Mouse (Mus musculus) liver, embryonic 13.5 days (tissue): Measurements from ENCODE around the gene Cdh23. TPM values are rescaled to one million over a fixed set of nuclear protein-coding genes. Genes with fewer than 3 reads are reported as not detected.

Experiments
- ATAC-seq: fragments of 200-750 bp; cut with Nextera tagmentation; 2 replicates; pipeline ENCODE4 v1.8.0; 2017; ENCODE audit warnings: low read depth, mild to moderate bottlenecking, moderate number of reproducible peaks, moderate library complexity
- DNase-seq: peaks from one replicate; pipeline ENCODE4 v3.0.0; 2022
- H3K27ac ChIP-seq: fragments of 300-500 bp; sonication (generic); 2 replicates; pipeline ENCODE4 v1.5.1; 2015; ENCODE audit warnings: moderate library complexity, mild to moderate bottlenecking, inconsistent platforms
- H3K27me3 ChIP-seq: fragments of 300-500 bp; sonication (generic); 2 replicates; pipeline ENCODE4 v1.6.1; 2015; ENCODE audit warnings: mild to moderate bottlenecking, inconsistent platforms
- H3K36me3 ChIP-seq: fragments of 300-500 bp; sonication (generic); 2 replicates; pipeline ENCODE4 v1.6.1; 2015; ENCODE audit warnings: mild to moderate bottlenecking, inconsistent platforms
- H3K4me1 ChIP-seq: fragments of 300-500 bp; sonication (generic); replicated peaks from 2 replicates; pipeline ENCODE4 v1.6.1; 2015; ENCODE audit warnings: inconsistent platforms
- H3K4me2 ChIP-seq: fragments of 300-500 bp; sonication (generic); 2 replicates; pipeline ENCODE4 v1.6.1; 2015; ENCODE audit warnings: inconsistent platforms, mild to moderate bottlenecking, moderate library complexity
- H3K4me3 ChIP-seq: fragments of 300-500 bp; sonication (generic); replicated peaks from 2 replicates; pipeline ENCODE4 v1.5.1; 2015; ENCODE audit warnings: mild to moderate bottlenecking, inconsistent platforms
- H3K9ac ChIP-seq: fragments of 300-500 bp; sonication (generic); 2 replicates; pipeline ENCODE4 v1.6.1; 2015; ENCODE audit warnings: mild to moderate bottlenecking, inconsistent platforms
- H3K9me3 ChIP-seq: fragments of 300-500 bp; sonication (generic); replicated peaks from 2 replicates; pipeline ENCODE4 v1.6.1; 2016; ENCODE audit warnings: inconsistent platforms
- WGBS: fragments of 180-500 bp; shearing (Covaris S2); methylation state at CpG from one replicate; pipeline ENCODE4 v1.1.7; 2015; ENCODE audit not compliant: insufficient replicate concordance; 5-methylcytosine and 5-hydroxymethylcytosine counted together
- polyA plus RNA-seq: library from polyadenylated mRNA; unstranded; fragments of >200 nt; fragmentation: Nextera tagmentation; extraction: Ambion mirVana; gene quantifications from 2 replicates; pipeline ENCODE4 v1.2.1, GENCODE M21; 2015

Gene Cdh23
- polyA plus RNA-seq, 1 experiment from 2014 or later, result 0.16 TPM

GRCm38 (mm10) chr10:60285676-60286372 lies 410.5 kb downstream of the Cdh23 start:
- H3K4me2 ChIP-seq, result 0 out of 2 replicates have a peak overlapping the region, but pooled peaks have one; percentile 5
- peaks cover 91% of the 10 kb centered on the region for H3K4me1 ChIP-seq
- H3K36me3 ChIP-seq, result peaks cover 5% of the 10 kb centered on the region; the same call in 1 of the 2 replicates
- no peak overlapping the region for H3K9ac ChIP-seq
- no peak for DNase-seq
- H3K4me3 ChIP-seq, result no peak overlapping the region
- 0 out of 2 replicates have a peak overlapping the region, but pooled peaks have one; percentile 15 for H3K27ac ChIP-seq
- no peaks in the 10 kb centered on the region for H3K9me3 ChIP-seq
- no peak for ATAC-seq
- 78% methylated on average over 14 of the region's 14 CpGs for WGBS
- no peaks in the 10 kb centered on the region for H3K27me3 ChIP-seq

GRCm38 (mm10) chr10:60285183-60285582 lies 411.1 kb downstream of the Cdh23 start:
- H3K4me3 ChIP-seq, result no peak overlapping the region
- H3K9ac ChIP-seq, result no peak overlapping the region
- peaks cover 5% of the 10 kb centered on the region; the same call in 1 of the 2 replicates for H3K36me3 ChIP-seq
- no peaks in the 10 kb centered on the region for H3K9me3 ChIP-seq
- no peaks in the 10 kb centered on the region for H3K27me3 ChIP-seq
- 0 out of 2 replicates have a peak overlapping the region, but pooled peaks have one; percentile 15 for H3K27ac ChIP-seq
- peaks cover 91% of the 10 kb centered on the region for H3K4me1 ChIP-seq
- ATAC-seq (no peak), DNase-seq (no peak)
- WGBS, result 80% methylated on average over 8 of the region's 8 CpGs
- H3K4me2 ChIP-seq, result 0 out of 2 replicates have a peak overlapping the region, but pooled peaks have one; percentile 5

GRCm38 (mm10) chr10:60284676-60285111 lies 411.6 kb downstream of the Cdh23 start:
- 49% methylated on average over 8 of the region's 8 CpGs for WGBS
- no peak overlapping the region for H3K9ac ChIP-seq
- peaks cover 8% of the 10 kb centered on the region; the same call in 1 of the 2 replicates for H3K36me3 ChIP-seq

GRCm38 (mm10) chr10:60284248-60284647 lies 412.0 kb downstream of the Cdh23 start:
- H3K9ac ChIP-seq, result no peak overlapping the region
- 47% methylated on average over 6 of the region's 6 CpGs for WGBS
- peaks cover 90% of the 10 kb centered on the region for H3K4me1 ChIP-seq
- DNase-seq, result no peak
- H3K27me3 ChIP-seq, result no peaks in the 10 kb centered on the region
- no peaks in the 10 kb centered on the region for H3K9me3 ChIP-seq
- no peak overlapping the region for H3K4me2 ChIP-seq
- peaks cover 10% of the 10 kb centered on the region; the same call in 1 of the 2 replicates for H3K36me3 ChIP-seq
- ATAC-seq, result no peak
- no peak overlapping the region for H3K4me3 ChIP-seq
- peak overlapping the region; percentile 40 for H3K27ac ChIP-seq

More at GRCm38 (mm10) chr10:60284676-60285111, 411.6 kb downstream of the Cdh23 start:
- Histone ChIP-seq H3K27ac (peak overlapping the region; percentile 40), H3K4me2 (no peak overlapping the region), H3K4me3 (no peak overlapping the region), H3K27me3 (no peaks in the 10 kb centered on the region), H3K4me1 (peaks cover 91% of the 10 kb centered on the region), H3K9me3 (no peaks in the 10 kb centered on the region)
- ATAC-seq (no peak), DNase-seq (no peak)

DNA sequence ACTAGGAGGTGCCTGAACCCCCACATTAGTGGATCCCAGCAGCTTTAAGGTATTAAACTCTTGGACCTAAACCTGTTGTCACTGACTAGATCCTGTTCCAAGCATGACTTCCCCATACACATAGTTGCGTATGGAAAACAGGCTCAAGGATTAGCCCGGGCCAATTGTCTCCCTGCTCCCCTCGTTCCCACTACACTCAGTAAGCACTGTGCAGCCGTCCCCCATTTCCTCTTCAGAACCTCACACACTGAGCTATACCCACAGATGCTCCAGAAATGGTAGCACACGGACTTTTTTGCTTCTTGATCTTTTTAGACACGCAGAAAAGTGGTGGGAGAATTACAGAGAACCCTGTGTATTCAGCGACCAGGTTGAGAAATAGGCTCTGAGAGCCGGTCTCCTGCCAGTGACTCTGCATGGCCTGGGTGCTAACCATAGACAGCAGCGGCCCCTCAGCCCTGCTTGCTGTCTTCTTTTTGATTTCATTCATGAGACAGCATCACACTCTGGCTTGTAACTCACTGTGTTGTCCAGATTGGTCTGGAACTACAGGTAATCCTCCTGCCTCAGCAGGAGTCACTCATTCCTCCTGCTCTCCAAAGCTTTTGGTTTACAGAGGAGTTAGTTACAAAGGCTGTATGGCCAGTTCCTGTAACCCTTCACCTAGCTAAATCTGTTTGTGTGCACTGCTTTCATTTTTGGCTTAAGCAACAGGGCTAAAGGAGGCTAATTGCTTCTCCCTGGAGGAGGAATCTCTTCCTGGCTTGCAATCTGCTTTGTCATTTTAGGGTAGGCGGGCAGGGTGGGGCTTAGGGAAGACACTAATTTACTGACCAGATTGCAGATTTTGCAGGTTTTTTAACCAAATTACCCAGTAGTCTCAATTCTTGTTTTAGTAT lies 413.9 kb downstream of the Cdh23 start:
- Histone ChIP-seq H3K4me3 (no peak overlapping the region), H3K27ac (peak overlapping the region; percentile 54), H3K4me1 (peaks cover 87% of the 10 kb centered on the region), H3K9me3 (no peaks in the 10 kb centered on the region), H3K36me3 (peaks cover 11% of the 10 kb centered on the region; the same call in 1 of the 2 replicates), H3K9ac (peak overlapping the region; percentile 11; the same call in 1 of the 2 replicates), H3K4me2 (peak overlapping the region; percentile 4; the same call in 1 of the 2 replicates), H3K27me3 (no peaks in the 10 kb centered on the region)
- 67% methylated on average over 10 of the region's 10 CpGs for WGBS
- DNase-seq (no peak), ATAC-seq (no peak)

DNA sequence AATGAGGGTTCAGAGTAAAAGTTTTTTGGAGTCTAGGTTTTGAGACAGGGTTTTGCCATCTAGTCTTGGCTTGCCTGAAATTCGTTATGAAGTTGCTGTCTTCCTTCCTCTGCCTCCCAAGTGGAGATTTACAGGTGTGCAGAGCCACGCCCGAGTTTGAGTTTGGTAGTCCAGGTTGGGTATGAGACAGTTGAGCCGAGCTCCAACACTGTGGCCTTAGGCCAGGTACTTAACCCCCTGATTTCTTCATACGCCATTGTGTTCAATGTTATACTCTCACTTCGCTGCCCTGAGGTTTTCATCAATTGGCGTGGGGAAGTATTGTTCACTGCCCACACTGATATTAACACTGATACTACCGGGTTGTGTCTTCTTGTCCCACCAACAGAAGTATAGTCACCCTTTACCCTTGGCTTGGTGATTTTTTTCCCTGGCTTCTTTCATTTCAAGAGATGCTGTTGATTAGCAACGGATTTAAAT lies 414.7 kb downstream of the Cdh23 start:
- ATAC-seq (no peak), DNase-seq (no peak)
- Histone ChIP-seq H3K27me3 (no peaks in the 10 kb centered on the region), H3K4me2 (no peak overlapping the region), H3K9me3 (no peaks in the 10 kb centered on the region), H3K27ac (0 out of 2 replicates have a peak overlapping the region, but pooled peaks have one; percentile 54), H3K9ac (no peak overlapping the region), H3K4me3 (no peak overlapping the region), H3K4me1 (peaks cover 87% of the 10 kb centered on the region), H3K36me3 (peaks cover 11% of the 10 kb centered on the region; the same call in 1 of the 2 replicates)
- 76% methylated on average over 9 of the region's 9 CpGs for WGBS

DNA sequence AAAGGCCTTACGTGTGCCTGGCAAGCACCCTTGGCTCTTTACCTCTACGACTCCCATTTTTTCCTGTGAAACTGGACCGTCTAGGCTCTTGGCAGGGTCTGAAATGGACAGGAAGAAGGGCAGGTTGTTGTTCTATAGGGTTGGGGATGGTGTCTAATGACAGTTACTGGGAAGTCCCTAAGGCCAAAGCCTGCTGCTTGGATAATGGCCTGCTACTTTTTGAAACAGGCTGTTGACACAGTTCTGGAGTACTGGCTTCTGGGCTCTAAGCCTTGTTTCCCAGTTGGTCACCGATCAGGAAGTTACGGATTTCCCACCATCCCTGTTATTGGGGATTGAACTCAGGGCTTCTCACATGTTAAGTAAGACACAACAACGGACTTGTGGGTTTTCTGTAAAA lies 415.9 kb downstream of the Cdh23 start:
- Histone ChIP-seq H3K4me1 (peaks cover 78% of the 10 kb centered on the region), H3K4me3 (peak overlapping the region; percentile 14; the same call in 1 of the 2 replicates), H3K27me3 (no peaks in the 10 kb centered on the region), H3K9me3 (no peaks in the 10 kb centered on the region), H3K9ac (peak overlapping the region; percentile 13; the same call in 1 of the 2 replicates), H3K4me2 (peak overlapping the region; percentile 85), H3K27ac (no peak overlapping the region), H3K36me3 (peaks cover 7% of the 10 kb centered on the region; the same call in 1 of the 2 replicates)
- ATAC-seq (no peak), DNase-seq (no peak)
- WGBS, result 86% methylated on average over 6 of the region's 6 CpGs

- no peak for ATAC-seq
- DNase-seq, result no peak
- peak overlapping the region; percentile 14; the same call in 1 of the 2 replicates for H3K4me3 ChIP-seq
- no peaks in the 10 kb centered on the region for H3K9me3 ChIP-seq
- H3K36me3 ChIP-seq, result peaks cover 6% of the 10 kb centered on the region; the same call in 1 of the 2 replicates
- H3K4me1 ChIP-seq, result peaks cover 74% of the 10 kb centered on the region
- H3K27ac ChIP-seq, result no peak overlapping the region
- H3K27me3 ChIP-seq, result no peaks in the 10 kb centered on the region
- H3K4me2 ChIP-seq, result peak overlapping the region; percentile 85
- peak overlapping the region; percentile 13; the same call in 1 of the 2 replicates for H3K9ac ChIP-seq
- 80% methylated on average over 9 of the region's 9 CpGs for WGBS
These were observed 416.4 kb downstream of the Cdh23 start for GRCm38 (mm10) chr10:60279941-60280301.

DNA sequence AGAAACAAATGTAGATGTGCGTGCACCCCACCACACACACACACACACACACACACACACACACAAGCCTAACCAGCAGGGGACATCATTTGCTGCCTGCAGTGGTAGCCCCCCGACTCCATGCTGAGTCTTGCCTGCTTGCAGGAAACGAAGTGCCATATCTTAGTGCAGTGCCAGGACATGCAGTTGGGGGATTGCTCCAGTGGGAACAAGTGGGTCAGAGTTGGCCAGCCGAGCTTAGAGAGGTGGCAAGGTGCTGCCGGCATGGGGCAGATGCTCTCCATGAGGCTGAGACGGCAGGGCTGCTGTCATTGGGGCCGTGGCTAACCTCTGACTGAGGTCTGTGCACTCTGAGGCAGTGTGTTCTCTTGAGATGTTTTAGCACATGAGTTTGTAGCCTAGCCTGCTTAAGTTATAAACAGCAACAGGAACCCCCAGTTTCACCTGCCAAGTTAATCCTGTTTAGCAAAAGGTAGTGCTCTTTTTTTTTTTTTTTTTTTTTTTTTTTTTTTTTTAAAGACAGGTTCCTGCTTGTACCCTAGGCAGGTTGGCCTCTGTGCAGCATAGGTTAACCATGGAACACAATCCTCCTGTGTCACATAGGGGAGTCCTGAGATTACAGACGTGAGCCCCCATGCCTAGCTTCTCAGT lies 416.9 kb downstream of the Cdh23 start:
- no peak for DNase-seq
- Histone ChIP-seq H3K4me1 (peaks cover 69% of the 10 kb centered on the region), H3K36me3 (peaks cover 6% of the 10 kb centered on the region; the same call in 1 of the 2 replicates), H3K9ac (peak overlapping the region; percentile 86; the same call in 1 of the 2 replicates), H3K4me3 (peak overlapping the region; percentile 79), H3K9me3 (no peaks in the 10 kb centered on the region), H3K27me3 (no peaks in the 10 kb centered on the region), H3K27ac (no peak overlapping the region; the same call in 1 of the 2 replicates), H3K4me2 (peak overlapping the region; percentile 85)
- ATAC-seq, result no peak
- 76% methylated on average over 8 of the region's 8 CpGs for WGBS

GRCm38 (mm10) chr10:60278786-60279185 lies 417.5 kb downstream of the Cdh23 start:
- DNase-seq, result no peak
- Histone ChIP-seq H3K27me3 (no peaks in the 10 kb centered on the region), H3K9ac (peak overlapping the region; percentile 86), H3K4me1 (peaks cover 64% of the 10 kb centered on the region), H3K9me3 (no peaks in the 10 kb centered on the region), H3K4me2 (peak overlapping the region; percentile 85), H3K36me3 (peaks cover 6% of the 10 kb centered on the region; the same call in 1 of the 2 replicates), H3K4me3 (peak overlapping the region; percentile 79), H3K27ac (peak overlapping the region; percentile 83; the same call in 1 of the 2 replicates)
- WGBS, result 71% methylated on average over 3 of the region's 3 CpGs
- no peak for ATAC-seq
